Mouse (Mus musculus) kidney, adult 9 months (tissue): ENCODE results near the gene P2rx3.

Experiments used
- DNase-seq: peaks from one replicate; pipeline ENCODE4 v3.0.0; 2022

P2rx3 gene

GRCm38 (mm10) chr2:85037047-85038026, at the start of gene P2rx3, which contains the start of gene Ssrp1:
TSS of gene P2rx3 (minus strand) at chr2:85037462.
TSS of gene Ssrp1 (plus strand) at chr2:85037234.
- peak; percentile 94 for DNase-seq

GRCm38 (mm10) chr2:85073751-85074150, 36.5 kb upstream of the P2rx3 start:
- DNase-seq = no peak

- DNase-seq = peak; percentile 93
Observed at GRCm38 (mm10) chr2:85071921-85072320, 34.7 kb upstream of the P2rx3 start.

GRCm38 (mm10) chr2:85070086-85070485, 32.8 kb upstream of the P2rx3 start:
- DNase-seq = peak; percentile 38

- no peak for DNase-seq
Observed at GRCm38 (mm10) chr2:85068626-85069025, 31.4 kb upstream of the P2rx3 start.

- DNase-seq = peak; percentile 8
Observed at GRCm38 (mm10) chr2:85067903-85068625, 30.8 kb upstream of the P2rx3 start.

GRCm38 (mm10) chr2:85066937-85067336, 29.7 kb upstream of the P2rx3 start:
- peak; percentile 73 for DNase-seq

- DNase-seq = peak; percentile 56
Observed at GRCm38 (mm10) chr2:85065141-85065875, 28.0 kb upstream of the P2rx3 start.

- DNase-seq = peak; percentile 73
Observed at GRCm38 (mm10) chr2:85061107-85061541, 23.9 kb upstream of the P2rx3 start.

- DNase-seq = peak; percentile 93
Observed at GRCm38 (mm10) chr2:85060591-85061060, 23.4 kb upstream of the P2rx3 start.

- DNase-seq = no peak
Observed at GRCm38 (mm10) chr2:85059677-85060076, 22.4 kb upstream of the P2rx3 start.

GRCm38 (mm10) chr2:85056711-85057110, 19.4 kb upstream of the P2rx3 start:
- no peak for DNase-seq

GRCm38 (mm10) chr2:85053192-85053816, 16.0 kb upstream of the P2rx3 start:
- DNase-seq = no peak

- no peak for DNase-seq
Observed at GRCm38 (mm10) chr2:85050746-85051145, 13.5 kb upstream of the P2rx3 start.

GRCm38 (mm10) chr2:85050001-85050634, 12.9 kb upstream of the P2rx3 start:
- DNase-seq = peak; percentile 57

- peak; percentile 17 for DNase-seq
Observed at GRCm38 (mm10) chr2:85049277-85049676, 12.0 kb upstream of the P2rx3 start.

GRCm38 (mm10) chr2:85048168-85048751, 11.0 kb upstream of the P2rx3 start:
- peak; percentile 56 for DNase-seq

GRCm38 (mm10) chr2:85047596-85048167, 10.4 kb upstream of the P2rx3 start, which contains the start of gene Tnks1bp1:
TSS of gene Tnks1bp1 (plus strand) at chr2:85048022.
- peak; percentile 100 for DNase-seq

GRCm38 (mm10) chr2:85047081-85047480, 9.8 kb upstream of the P2rx3 start:
- peak; percentile 51 for DNase-seq

GRCm38 (mm10) chr2:85046222-85046621, 9.0 kb upstream of the P2rx3 start:
- peak; percentile 2 for DNase-seq

- DNase-seq = no peak
Observed at GRCm38 (mm10) chr2:85043623-85044022, 6.4 kb upstream of the P2rx3 start.
